Mouse (Mus musculus) neutrophil, adult 59 days (primary cell): Measurements from ENCODE around the gene AA986860. TPM values are rescaled to one million over a fixed set of nuclear protein-coding genes. Genes with fewer than 3 reads are reported as not detected.

Experiments
- total RNA-seq, 2 experiments: library from RNA; stranded (reverse); gene quantifications; 1 replicate in 1 of 2; 2 replicates in 1 of 2; pipeline ENCODE4 v1.2.4; 2023

The AA986860 gene
- total RNA-seq = under 1 TPM; 0.33 to 0.42 TPM

DNA sequence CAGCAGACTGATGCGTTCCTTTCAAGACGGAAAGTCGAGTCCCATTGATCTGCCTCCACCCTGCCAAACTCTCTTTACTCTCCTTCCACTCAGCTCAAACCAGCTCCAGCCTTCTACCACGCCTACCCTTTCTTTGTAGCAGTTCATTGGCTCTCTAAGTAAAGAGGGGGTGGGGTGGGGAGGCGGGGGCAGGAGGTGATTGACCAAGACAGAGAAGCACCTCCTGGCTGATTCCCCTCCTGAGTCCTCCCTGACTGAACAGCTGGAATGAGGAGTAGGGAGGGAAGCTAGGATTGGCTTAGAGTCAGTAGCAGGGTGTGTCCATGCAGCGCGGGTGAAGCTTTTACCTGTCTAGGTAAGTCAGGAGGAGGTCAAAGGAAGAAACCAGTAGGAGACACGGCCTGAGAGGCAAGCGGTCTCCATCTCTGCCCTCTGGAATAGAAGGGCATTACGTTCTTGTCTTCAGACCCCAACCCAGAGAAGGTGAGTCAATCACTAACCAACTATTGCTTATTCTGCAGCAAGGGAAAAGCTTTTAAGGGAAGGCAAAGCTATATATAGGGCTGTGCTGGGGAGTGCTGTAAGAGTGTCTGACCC lies at the start of gene AA986860:
Gene AA986860 (plus strand): TSS at position 236 of the 597 bp plus-strand sequence.

DNA sequence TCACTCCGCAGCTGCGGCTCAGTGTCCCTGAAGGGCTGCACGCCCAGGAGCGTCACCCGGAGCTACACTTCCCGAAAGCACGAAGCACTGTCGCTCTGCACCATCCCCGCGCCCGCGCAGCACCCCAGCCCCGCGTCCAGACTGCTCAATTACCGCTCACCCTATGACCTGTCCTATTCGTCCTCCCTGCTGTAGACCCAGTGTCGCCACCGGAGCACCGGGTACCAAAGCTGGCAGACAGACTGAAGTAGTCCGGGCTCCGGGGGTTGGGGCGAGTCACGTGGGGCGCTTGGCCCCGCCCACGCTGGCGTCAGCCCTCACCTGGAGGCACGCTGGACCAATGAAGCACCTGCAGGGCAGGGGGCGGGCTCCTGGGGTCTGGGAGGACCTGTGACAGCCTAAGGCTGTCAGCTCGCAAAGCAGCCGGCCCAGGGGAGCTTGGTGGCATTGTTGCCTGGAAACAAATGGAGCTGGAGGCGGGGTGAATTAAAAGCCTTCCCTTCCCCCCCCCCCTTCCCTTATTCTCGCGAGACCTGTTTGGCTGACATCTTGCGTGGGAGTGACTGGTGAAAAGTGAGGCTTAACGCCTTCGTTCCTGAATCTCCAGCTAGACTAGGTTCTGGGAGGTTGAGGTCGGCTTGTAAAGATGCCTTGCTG lies 16.1 kb upstream of the AA986860 start, which contains the start of gene Gm29427:
Gene Gm29427 (minus strand): TSS at position 239 of the 657 bp plus-strand sequence.

DNA sequence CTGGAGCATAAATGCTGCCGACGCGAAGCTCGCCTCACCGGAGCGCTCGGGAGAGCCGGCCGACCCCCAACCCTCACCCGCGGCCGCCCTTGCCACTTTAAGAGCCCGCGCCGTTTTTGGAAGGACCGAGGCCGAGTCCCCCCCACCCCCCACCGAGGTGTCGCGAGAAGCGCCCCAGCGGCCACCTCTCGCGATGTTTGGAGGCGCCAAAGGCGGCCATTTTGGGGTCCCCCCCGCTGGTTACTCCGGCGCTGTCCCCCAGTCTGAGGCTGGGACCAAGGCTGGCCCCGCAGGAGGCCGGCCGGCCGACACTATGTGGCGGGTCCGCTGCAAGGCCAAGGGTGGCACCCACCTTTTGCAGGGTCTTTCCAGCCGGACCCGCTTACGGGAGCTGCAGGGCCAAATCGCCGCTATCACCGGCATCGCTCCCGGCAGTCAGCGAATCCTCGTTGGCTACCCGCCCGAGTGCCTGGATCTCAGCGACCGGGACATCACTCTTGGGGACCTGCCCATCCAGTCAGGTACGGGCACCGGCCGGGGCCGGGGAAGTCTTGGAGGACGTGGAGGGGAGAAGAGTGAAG lies 14.4 kb upstream of the AA986860 start, which contains the start of gene Yod1:
Gene Yod1 (plus strand): TSS at position 37 of the 581 bp plus-strand sequence.

DNA sequence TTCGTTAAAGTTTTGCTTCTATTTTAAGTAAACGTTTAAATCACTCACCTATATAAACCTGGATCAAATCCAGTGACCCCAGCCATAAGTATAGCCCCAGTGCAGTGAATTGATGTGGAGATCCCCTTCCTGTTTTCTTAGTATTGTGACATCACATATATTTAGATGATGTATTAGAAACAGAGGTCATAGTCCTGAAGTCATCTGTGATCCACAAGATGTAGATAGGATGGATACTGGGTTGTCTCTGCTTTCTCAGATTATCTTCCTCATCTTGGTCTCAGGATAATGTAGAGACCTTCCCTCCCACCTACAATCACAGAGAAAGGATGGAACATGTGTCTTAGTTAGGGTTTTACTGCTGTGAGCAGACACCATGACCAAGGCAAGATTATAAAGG lies 2.6 kb upstream of the AA986860 start, which contains the start of gene Pfkfb2:
Gene Pfkfb2 (minus strand): TSS at position 101 of the 400 bp plus-strand sequence.

Other genes starting within 250 kb of the AA986860 start
- gene Zp3r, start 102.4 kb upstream of the AA986860 start, total RNA-seq = not detected
- gene C4bp, start 70.3 kb upstream of the AA986860 start, total RNA-seq = not detected
- gene Gm29427, start 16.2 kb upstream of the AA986860 start, total RNA-seq = not detected
- gene Yod1, start 14.6 kb upstream of the AA986860 start, total RNA-seq = 1 to 10 TPM; 9.0 to 9.2 TPM
- gene Pfkfb2, start 2.7 kb upstream of the AA986860 start, total RNA-seq = 10 to 100 TPM; 19.6 to 20.5 TPM
- not detected for gene Fcamr, start 68.9 kb downstream of the AA986860 start, total RNA-seq
- not detected for gene Pigr, start 94.7 kb downstream of the AA986860 start, total RNA-seq
- 1 to 10 TPM; 3.4 to 5.2 TPM for gene Fcmr, start 133.7 kb downstream of the AA986860 start, total RNA-seq
- not detected for gene Il24, start 155.5 kb downstream of the AA986860 start, total RNA-seq
- not detected for gene Il20, start 179.5 kb downstream of the AA986860 start, total RNA-seq
- not detected for gene Il19, start 208.1 kb downstream of the AA986860 start, total RNA-seq